Mouse (Mus musculus): ENCODE measurements around the gene Ell.
A peak's percentile ranks its signal among the peaks of the same experiment; 100 is the strongest.

Gene Ell

GRCm38 (mm10) chr8:70539077-70539813, at the start of gene Ell:
Gene Ell, plus strand, starts transcription at chr8:70539457.
- peak; percentile 98 for DNase-seq

GRCm38 (mm10) chr8:70489576-70489975, 49.7 kb upstream of the Ell start:
- DNase-seq: no peak

- DNase-seq: no peak
Measured at GRCm38 (mm10) chr8:70490061-70490879, 49.0 kb upstream of the Ell start.

- DNase-seq: no peak
Measured at GRCm38 (mm10) chr8:70490880-70491495, 48.3 kb upstream of the Ell start.

GRCm38 (mm10) chr8:70492664-70493640, 46.3 kb upstream of the Ell start, which contains the start of gene Crlf1:
Gene Crlf1, plus strand, starts transcription at chr8:70493158.
- no peak for DNase-seq

- DNase-seq: no peak
Measured at GRCm38 (mm10) chr8:70493692-70494415, 45.4 kb upstream of the Ell start.

GRCm38 (mm10) chr8:70494416-70494945, 44.8 kb upstream of the Ell start:
- DNase-seq: no peak

GRCm38 (mm10) chr8:70495001-70495770, 44.1 kb upstream of the Ell start:
- DNase-seq: no peak

GRCm38 (mm10) chr8:70495771-70496062, 43.5 kb upstream of the Ell start:
- DNase-seq: no peak

- DNase-seq: no peak
Measured at GRCm38 (mm10) chr8:70500386-70501301, 38.6 kb upstream of the Ell start.

- DNase-seq: no peak
Measured at GRCm38 (mm10) chr8:70501820-70502529, 37.3 kb upstream of the Ell start.

- DNase-seq: no peak
Measured at GRCm38 (mm10) chr8:70502540-70502939, 36.7 kb upstream of the Ell start.

GRCm38 (mm10) chr8:70503062-70503750, 36.1 kb upstream of the Ell start:
- DNase-seq: peak; percentile 74

GRCm38 (mm10) chr8:70504291-70504716, 35.0 kb upstream of the Ell start:
- no peak for DNase-seq

GRCm38 (mm10) chr8:70504851-70505250, 34.4 kb upstream of the Ell start:
- DNase-seq: peak; percentile 80

GRCm38 (mm10) chr8:70505698-70506327, 33.4 kb upstream of the Ell start:
- DNase-seq: no peak

- DNase-seq: peak; percentile 91
Measured at GRCm38 (mm10) chr8:70506328-70507026, 32.8 kb upstream of the Ell start, which contains the start of gene Rex1bd. Gene Rex1bd, minus strand, starts transcription at chr8:70506752.
